Mouse (Mus musculus) adrenal gland (tissue): ENCODE data around the gene Tmem97.
"Not testable (repeated sequence)": the region's sequence is repeated elsewhere in the genome, so short reads cannot be mapped to it uniquely, and the experiment has no call there.

Source experiments
- intact Hi-C: fragments of 180-260 bp; cut with DNase I; formaldehyde crosslinking; loops from one replicate; pipeline ENCODE4 v1.15.1; 2025
- long read RNA-seq, 2 experiments: library from polyadenylated mRNA; unstranded; transcript quantifications; one replicate each; pipeline ENCODE4 v2.0.0; 2020; ENCODE audit warnings: borderline replicate concordance in 1 of 2; ENCODE audit not compliant: insufficient replicate concordance in 1 of 2

The Tmem97 gene
- long read RNA-seq, experiment 1, transcript Tmem97-201 (3 exons, 1,375 nt): major isoform, 28 of 29 reads
- long read RNA-seq, experiment 1, partial matches to known transcripts: 0 of 29 reads
- long read RNA-seq, experiment 1, other reads (novel, unspliced or antisense): 1 of 29 reads
- long read RNA-seq, experiment 2, transcript Tmem97-201 (3 exons, 1,375 nt): major isoform, 54 of 56 reads
- long read RNA-seq, experiment 2, partial matches to known transcripts: 1 of 56 reads
- long read RNA-seq, experiment 2, other reads (novel, unspliced or antisense): 1 of 56 reads

DNA sequence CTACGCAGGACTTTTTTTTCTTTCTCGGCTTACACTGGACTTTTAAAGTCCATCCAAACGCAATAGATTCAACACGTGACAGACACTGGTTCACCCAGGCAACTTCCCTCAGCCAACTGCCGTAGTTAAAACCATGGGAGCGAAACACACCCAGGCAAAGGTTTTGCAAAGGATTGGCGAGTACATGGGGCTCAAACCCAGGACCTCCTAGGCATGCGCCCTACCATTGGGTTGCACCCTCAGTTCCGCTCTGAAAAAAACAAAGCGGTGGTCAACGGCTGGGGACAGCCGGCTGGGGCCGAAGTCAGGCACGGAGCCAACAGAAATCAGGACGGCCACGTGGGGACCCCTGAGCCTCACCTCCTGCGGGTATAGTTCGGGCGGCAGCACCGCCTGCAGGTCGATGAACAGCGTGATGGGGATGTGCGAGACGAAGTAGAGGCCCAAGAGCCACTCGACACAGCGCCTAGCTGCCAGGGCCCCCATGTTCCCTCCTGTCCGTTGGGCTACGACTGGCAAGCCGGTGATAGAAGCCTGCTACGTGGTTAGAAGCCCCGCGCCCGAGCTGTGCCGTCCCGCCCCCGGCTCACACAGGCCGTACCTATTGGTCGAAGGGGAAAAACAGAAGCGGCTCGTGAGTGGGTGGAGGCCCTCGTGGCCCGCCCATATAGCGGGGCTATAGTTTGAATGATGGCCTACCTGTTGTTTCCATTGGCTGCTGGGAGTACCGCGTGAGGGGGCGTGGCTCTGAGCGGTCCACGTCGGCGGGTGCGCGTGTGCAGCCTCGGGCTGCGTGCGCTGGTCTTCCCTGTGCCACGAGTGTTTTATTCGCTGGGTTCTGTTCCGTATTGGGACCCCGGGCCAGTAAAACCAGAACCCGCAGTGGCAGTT is at the start of gene Tmem97:
TSS of gene Tmem97 (minus strand) at position 610 of the 891 bp plus-strand sequence.
- intact Hi-C loops: loop anchor here (5.0 kb wide), 1 partner anchor 277 kb away; the partner anchor contains the start of gene Lyrm9

- intact Hi-C loops: loop anchor here (10.0 kb wide), 1 partner anchor 95 kb away; the partner anchor contains the start of gene Nlk
These were observed 49.5 kb upstream of the Tmem97 start for GRCm38 (mm10) chr11:78600051-78600450.

DNA sequence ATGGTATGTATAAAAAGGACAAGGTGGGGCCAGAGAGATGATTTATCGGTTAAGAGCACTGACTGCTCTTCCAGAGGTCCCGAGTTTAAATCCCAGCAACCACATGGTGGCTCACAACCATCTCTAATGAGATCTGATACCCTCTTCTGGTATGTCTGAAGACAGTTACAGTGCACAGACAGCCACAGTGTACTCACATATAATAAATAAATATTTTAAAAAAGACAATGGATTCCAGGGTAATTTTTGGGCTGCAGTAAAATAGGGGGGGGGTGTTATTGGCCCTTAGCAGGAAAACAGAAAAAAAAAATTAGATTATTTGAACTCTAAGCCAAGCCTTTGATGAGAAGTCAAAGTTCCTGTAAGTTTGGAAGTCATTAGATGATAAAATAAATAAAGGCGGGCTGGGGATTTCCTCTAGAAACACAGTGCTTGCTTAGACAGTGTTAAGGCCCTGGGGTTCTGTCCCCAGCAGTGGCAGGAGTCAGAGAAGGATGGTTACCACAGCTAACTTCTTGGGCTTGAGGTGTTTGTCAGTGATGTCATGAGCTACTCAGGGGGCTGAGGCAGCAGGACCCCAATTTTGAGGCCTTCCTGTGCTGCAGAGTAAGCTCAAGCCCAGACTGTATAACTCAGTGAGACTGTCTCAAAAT is 48.3 kb upstream of the Tmem97 start:
- intact Hi-C loops: loop anchor here (5.0 kb wide), 1 partner anchor 228 kb away; the partner anchor contains the start of gene Lyrm9

DNA sequence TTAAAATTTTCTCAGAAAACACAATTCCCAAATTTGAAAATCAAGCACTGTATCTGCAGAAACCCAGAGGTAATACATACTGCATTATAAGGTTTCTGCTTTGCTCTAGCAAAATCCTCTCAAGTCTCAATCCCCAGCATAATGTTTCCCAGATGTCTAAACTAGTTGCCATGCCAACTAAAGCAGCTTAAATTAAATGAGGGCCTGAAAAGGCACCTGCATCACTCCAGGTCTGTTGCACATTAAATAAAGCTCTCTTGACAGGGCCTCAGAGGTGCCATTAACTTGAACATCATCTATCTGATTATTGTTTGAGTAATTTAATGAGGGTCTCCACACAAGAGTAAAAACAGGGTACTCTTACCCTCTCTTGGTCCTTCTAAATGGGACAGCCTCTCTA is 46.2 kb upstream of the Tmem97 start:
- intact Hi-C loops: loop anchor here (5.0 kb wide), 1 partner anchor 231 kb away; the partner anchor contains the start of gene Lyrm9

- intact Hi-C loops: loop anchor here (5.0 kb wide), 1 partner anchor 232 kb away; the partner anchor contains the start of gene Lyrm9
These were observed 45.2 kb upstream of the Tmem97 start for GRCm38 (mm10) chr11:78595773-78596172.

GRCm38 (mm10) chr11:78594271-78594964 is 43.8 kb upstream of the Tmem97 start:
- intact Hi-C loops: no loop called here

GRCm38 (mm10) chr11:78587677-78588076 is 37.1 kb upstream of the Tmem97 start:
- intact Hi-C loops: not testable (repeated sequence)

DNA sequence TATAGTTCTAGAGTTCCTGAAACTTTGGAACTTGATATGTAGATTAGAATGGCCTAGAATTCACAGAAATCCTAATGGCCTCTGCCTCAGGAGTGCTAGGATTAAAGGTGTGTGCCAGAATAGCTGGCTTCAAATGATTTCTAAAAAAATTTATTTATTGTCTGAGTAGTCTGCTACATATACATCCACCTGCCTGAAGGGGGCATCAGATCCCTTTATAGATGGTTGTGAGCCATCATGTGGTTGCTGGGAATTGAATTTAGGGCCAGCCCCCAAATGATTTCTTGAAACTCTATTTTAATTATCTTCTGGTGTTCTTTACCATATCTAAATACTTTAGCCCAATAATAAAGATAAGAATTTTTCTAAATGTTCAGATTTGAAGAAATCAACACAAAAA is 35.5 kb upstream of the Tmem97 start:
- intact Hi-C loops: no loop called here

DNA sequence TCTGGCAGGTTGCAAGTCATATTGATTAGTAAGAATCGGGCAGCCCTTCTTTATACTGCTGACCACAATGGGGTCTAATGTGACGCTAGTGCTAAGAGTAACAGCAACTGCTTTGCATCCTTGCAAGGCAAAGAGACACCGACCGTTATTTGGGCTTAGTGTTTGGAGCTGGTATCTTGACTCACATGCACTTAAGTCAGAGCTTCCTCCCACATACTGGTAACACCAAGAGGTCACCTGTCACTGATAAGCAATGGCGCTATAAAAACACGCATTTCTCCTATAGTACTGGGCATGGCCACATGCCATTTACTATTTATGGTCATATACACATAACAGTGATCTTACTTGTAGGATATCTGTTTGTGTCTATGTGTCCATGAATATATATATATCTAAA is 32.3 kb upstream of the Tmem97 start:
- intact Hi-C loops: no loop called here

GRCm38 (mm10) chr11:78574975-78575374 is 24.4 kb upstream of the Tmem97 start:
- intact Hi-C loops: no loop called here

GRCm38 (mm10) chr11:78574536-78574935 is 24.0 kb upstream of the Tmem97 start:
- intact Hi-C loops: no loop called here

DNA sequence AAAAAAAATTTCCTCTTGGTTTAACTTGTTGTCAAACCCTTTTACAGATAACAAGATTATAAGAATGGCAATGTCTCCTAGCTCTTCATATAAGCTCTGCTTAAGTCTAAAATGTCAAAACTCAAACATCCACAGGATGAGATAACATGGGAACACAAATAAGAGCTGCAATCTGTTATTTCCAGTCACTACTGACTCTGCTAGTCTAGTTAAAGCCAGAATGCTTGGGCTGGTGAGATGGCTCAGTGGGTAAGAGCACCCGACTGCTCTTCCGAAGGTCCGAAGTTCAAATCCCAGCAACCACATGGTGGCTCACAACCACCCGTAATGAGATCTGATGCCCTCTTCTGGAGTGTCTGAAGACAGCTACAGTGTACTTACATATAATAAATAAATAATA is 23.5 kb upstream of the Tmem97 start:
- intact Hi-C loops: not testable (repeated sequence)

DNA sequence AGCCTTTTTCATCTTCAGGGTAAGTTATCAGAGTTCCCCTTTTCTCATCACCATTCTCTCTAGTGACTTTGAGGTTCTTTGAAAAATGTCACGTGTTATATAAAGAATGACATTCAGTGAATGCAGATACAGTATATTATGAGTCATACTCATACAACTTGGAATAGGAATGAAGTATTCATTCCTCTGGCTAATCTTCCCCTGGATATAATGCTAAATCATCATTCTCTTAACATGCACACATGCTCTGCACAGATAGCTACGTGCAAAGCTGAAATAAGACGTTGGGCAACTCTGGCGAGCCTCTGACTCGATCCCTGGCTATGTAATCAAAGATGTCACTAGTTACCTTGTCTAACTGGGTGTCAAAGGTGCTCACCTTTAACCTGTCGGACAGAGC is 21.3 kb upstream of the Tmem97 start:
- intact Hi-C loops: no loop called here

GRCm38 (mm10) chr11:78571441-78571840 is 20.9 kb upstream of the Tmem97 start:
- intact Hi-C loops: no loop called here

DNA sequence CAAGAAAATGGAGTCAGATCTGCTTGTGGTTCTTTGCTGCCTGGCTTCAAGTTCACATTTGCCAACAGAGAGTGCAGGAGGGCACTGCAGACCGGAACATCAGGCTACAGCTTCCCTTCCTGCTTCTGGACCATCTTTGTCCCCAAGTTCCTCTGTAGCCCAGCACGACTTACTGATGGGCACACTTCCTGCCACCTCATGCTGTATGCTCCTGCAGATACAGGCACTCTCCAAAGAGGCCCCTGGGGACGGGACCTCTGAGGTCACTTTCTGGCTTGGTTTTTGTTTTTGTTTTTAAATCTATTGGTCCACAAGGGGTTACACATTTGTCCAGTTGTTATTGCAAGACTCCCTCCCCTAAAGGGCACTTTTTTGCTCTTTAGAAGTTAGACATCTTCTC is 19.2 kb upstream of the Tmem97 start:
- intact Hi-C loops: no loop called here

GRCm38 (mm10) chr11:78568827-78569226 is 18.2 kb upstream of the Tmem97 start:
- intact Hi-C loops: no loop called here

DNA sequence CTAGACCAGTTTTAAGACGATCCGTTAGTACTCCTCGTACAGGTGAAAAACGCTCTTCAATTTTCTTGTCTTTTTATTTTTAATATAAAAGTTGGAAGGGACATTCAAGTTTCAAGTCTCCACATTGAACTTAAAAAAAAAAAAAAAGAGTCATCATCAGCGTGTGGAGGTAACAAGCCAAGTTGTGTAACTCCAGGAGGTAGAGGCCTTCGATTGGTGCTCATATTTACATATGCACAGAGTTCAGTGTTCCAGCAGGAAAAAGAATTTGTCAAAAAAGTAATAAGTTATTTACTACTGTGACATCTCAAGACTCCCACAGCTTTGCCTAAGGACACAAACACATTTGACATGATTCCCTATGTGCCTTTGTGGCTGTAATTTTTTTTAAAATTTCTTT is 17.0 kb upstream of the Tmem97 start:
- intact Hi-C loops: no loop called here

DNA sequence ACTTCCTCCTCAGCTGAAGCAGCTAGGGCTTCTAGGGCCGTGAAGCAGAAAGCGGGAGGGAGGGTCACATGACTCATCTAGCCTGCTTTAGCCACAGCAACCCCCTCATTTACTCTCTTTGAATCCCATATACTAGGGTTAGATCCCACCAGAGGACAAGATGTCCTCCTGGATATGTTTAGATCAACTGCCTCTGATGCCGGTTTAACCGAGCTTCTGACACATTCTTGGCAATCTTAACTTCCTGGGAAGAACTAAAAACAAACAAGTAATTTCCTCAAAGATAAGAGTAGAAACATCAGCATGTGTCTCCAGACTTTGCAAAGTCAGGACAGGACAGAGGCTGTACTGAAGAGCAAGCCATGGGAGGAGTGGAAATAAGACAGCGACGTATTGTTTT is 16.2 kb upstream of the Tmem97 start:
- intact Hi-C loops: no loop called here

GRCm38 (mm10) chr11:78560447-78560846 is 9.9 kb upstream of the Tmem97 start:
- intact Hi-C loops: no loop called here

DNA sequence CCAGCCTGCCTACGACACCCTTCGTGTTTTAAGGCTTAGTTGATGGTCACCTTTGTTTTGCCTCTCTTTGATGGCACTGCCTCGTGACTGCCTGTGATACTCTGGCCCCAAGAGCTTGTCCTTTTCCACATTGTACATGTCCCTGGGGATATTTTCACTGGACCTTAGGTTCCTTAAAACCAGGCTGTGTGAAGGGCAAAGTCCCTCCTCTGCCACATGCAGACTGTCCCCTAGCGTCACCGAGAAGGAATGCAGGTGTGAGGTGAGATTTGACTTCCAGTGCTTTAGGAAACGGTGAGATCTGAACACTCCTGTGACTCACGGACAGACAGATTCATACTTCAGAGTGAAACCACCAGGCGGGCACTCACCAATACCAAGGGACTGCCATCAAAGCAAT is 6.7 kb upstream of the Tmem97 start:
- intact Hi-C loops: no loop called here

DNA sequence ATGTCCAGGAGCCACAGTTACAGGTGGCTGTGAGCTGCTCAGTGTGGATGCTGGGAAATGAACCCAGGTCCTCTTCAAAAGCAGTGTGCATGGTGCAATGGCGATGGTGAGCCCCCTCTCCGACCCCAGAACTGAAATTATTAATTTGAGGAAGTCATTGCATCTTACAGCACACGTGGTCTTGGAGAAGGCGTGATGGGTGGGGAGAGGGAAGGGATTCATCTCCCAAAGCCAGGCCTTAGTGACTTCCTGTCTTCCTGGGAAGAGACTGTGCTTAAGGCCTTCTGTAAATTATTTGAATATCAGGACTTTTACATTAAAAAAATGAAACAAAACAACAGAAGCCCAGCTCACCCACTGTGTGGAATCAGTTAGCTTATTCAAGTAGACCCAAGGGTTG is 5.5 kb upstream of the Tmem97 start:
- intact Hi-C loops: no loop called here
